Comparison of ENCODE assay signal across 8 mouse cellular contexts in the genomic region with DNA sequence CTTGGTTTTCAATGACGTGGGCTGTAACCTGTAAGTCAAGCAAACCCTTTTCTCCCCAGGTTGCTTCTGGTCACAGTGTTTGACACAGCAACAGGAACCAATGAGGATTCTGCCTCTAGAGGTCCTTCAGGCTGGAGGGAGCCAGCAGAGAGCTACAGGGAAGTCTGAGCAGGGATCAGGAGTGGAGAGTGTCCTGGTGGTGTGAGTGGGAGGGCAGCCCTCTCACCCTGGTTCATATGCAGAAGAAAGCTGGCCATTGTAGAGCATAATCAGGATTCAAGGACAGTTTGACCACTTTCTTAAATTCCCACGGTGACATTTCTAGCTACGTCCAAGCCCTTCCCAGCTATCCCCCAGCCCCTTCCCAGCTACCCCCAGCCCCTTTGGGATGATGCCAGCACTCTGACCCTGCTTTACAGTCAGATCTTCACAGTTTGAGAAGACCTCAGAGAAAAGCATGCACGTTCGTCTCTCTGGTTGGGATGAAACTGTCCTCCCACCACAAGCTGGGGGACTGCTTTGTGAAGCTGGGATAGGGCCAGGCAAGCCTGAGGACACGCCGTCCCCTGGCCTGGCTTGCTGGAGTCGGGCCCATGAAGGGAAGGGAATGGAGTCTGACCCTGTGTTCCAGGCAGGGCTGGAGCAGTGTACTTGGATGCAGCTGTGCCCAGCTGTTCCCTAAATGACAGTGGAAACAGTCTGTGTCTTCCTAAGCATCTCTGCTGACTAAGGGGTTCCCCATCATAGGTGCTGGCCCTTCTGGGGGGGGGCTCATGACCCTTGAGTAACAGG. TPM values are rescaled to one million over a fixed set of nuclear protein-coding genes. Genes with fewer than 3 reads are reported as not detected.
A peak's percentile ranks its signal among the peaks of the same experiment; 100 is the strongest.
DNase-seq lines count a peak whose midpoint lies in the region; ATAC-seq lines count a peak whose summit lies in the region.

No protein-coding gene starts in this region.

- H3K4me2 ChIP-seq in intestine, embryonic 16.5 days (ENCODE audit: low read depth, low read length) = no peak overlapping the region
- no peak overlapping the region for H3K4me2 ChIP-seq in lung, embryonic 15.5 days

- peak overlapping the region; percentile 4; the same call in 1 of the 2 replicates for H3K27ac ChIP-seq in intestine, embryonic 16.5 days (ENCODE audit: low read length)
- peak overlapping the region; percentile 87 for H3K27ac ChIP-seq in lung, embryonic 15.5 days
- H3K27ac ChIP-seq in forebrain, embryonic 10.5 days = no peak overlapping the region

- H3K9ac ChIP-seq in intestine, embryonic 16.5 days (ENCODE audit: low read depth, low read length) = no peak overlapping the region
- no peak overlapping the region for H3K9ac ChIP-seq in lung, embryonic 15.5 days

- H3K9me3 ChIP-seq in intestine, embryonic 16.5 days (ENCODE audit: control insufficient read depth, low read length) = no peaks in the 10 kb centered on the region
- H3K9me3 ChIP-seq in lung, embryonic 15.5 days = no peaks in the 10 kb centered on the region
- no peaks in the 10 kb centered on the region for H3K9me3 ChIP-seq in forebrain, embryonic 10.5 days

- H3K36me3 ChIP-seq in intestine, embryonic 16.5 days (ENCODE audit: control insufficient read depth, insufficient read depth, low read length) = no peaks in the 10 kb centered on the region
- no peaks in the 10 kb centered on the region for H3K36me3 ChIP-seq in lung, embryonic 15.5 days
- no peaks in the 10 kb centered on the region for H3K36me3 ChIP-seq in forebrain, embryonic 10.5 days (replicated peaks)

- H3K4me3 ChIP-seq in intestine, embryonic 16.5 days (ENCODE audit: low read length) = no peak overlapping the region
- no peak overlapping the region for H3K4me3 ChIP-seq in lung, embryonic 15.5 days
- no peak overlapping the region for H3K4me3 ChIP-seq in forebrain, embryonic 10.5 days

- no peaks in the 10 kb centered on the region for H3K4me1 ChIP-seq in intestine, embryonic 16.5 days (ENCODE audit: control insufficient read depth, insufficient read depth, low read length)
- H3K4me1 ChIP-seq in lung, embryonic 15.5 days = peaks cover 20% of the 10 kb centered on the region; the same call in 1 of the 2 replicates
- peaks cover 8% of the 10 kb centered on the region for H3K4me1 ChIP-seq in forebrain, embryonic 10.5 days

- peak; percentile 84 for ATAC-seq in intestine, embryonic 16.5 days
- ATAC-seq in lung, embryonic 15.5 days (ENCODE audit: borderline replicate concordance, extremely low read depth, low FRiP score, low TSS enrichment) = peak; percentile 92

- peak; percentile 66 for DNase-seq in adrenal gland, postnatal 14 days
- DNase-seq in adrenal gland, adult 18-20 months (ENCODE audit: low spot score in 2 of 2) = no peak
- peak; percentile 80 for DNase-seq in gastrocnemius, adult 18-20 months (ENCODE audit: low spot score)
- no peak for DNase-seq in left cerebral cortex, adult 9 months (ENCODE audit: low spot score in 2 of 2)
- no peak for DNase-seq in forebrain, embryonic 10.5 days (ENCODE audit: extremely low spot score, low spot score)
- DNase-seq in left cerebral cortex, postnatal 10 days (ENCODE audit: extremely low spot score in 1 of 2, low spot score in 2 of 2) = no peak

- no peaks in the 10 kb centered on the region for H3K27me3 ChIP-seq in intestine, embryonic 16.5 days (replicated peaks; ENCODE audit: control insufficient read depth, insufficient read depth, low read length)
- no peaks in the 10 kb centered on the region for H3K27me3 ChIP-seq in lung, embryonic 15.5 days
- H3K27me3 ChIP-seq in forebrain, embryonic 10.5 days (ENCODE audit: poor library complexity, severe bottlenecking) = peaks cover 11% of the 10 kb centered on the region

- intact Hi-C loops in left cerebral cortex, postnatal 10 days (cut with DNase I) = no loop called here

- WGBS in intestine, embryonic 16.5 days = 59% methylated on average over 8 of the region's 8 CpGs
- 44% methylated on average over 8 of the region's 8 CpGs for WGBS in lung, embryonic 15.5 days
- WGBS in forebrain, embryonic 10.5 days = 80% methylated on average over 8 of the region's 8 CpGs

RNA-seq across cellular contexts. Expression of a gene that starts 18.4 kb away (rescaled TPM):
- 0.63 and 1.7 TPM in 2 replicates for total RNA-seq in adrenal gland, postnatal 14 days (2021)
- 1 to 10 TPM in 1 of 2 experiments, under 1 TPM in 1; 0.33 to 1.1 TPM for total RNA-seq in adrenal gland, adult 18-20 months (2021)
- total RNA-seq in gastrocnemius, adult 18-20 months (2021) = under 1 TPM in 1 of 2 experiments, not detected in 1; 0.17 TPM
- polyA plus RNA-seq in intestine, embryonic 16.5 days (2015; fragmentation: Nextera tagmentation; extraction: Ambion mirVana) = 0.84 and 1.0 TPM in 2 replicates
- 0.48 and 0.77 TPM in 2 replicates for polyA plus RNA-seq in lung, embryonic 15.5 days (2015; fragmentation: Nextera tagmentation; extraction: Ambion mirVana)
- polyA plus RNA-seq in forebrain, embryonic 10.5 days (2016; fragmentation: Nextera tagmentation; extraction: Ambion mirVana) = 1.6 and 2.1 TPM in 2 replicates
- 10 to 100 TPM; 42.2 to 43.7 TPM for total RNA-seq in left cerebral cortex, postnatal 10 days (2021)

RNA-seq across cellular contexts. Expression of a gene that starts 25.8 kb away (rescaled TPM):
- total RNA-seq in adrenal gland, postnatal 14 days (2021) = not detected in 2 replicates
- total RNA-seq in adrenal gland, adult 18-20 months (2021) = not detected
- total RNA-seq in gastrocnemius, adult 18-20 months (2021) = under 1 TPM; 0.18 to 0.21 TPM
- 0.12 and 0.22 TPM in 2 replicates for polyA plus RNA-seq in intestine, embryonic 16.5 days (2015; fragmentation: Nextera tagmentation; extraction: Ambion mirVana)
- 0.49 and 0.76 TPM in 2 replicates for polyA plus RNA-seq in lung, embryonic 15.5 days (2015; fragmentation: Nextera tagmentation; extraction: Ambion mirVana)
- polyA plus RNA-seq in forebrain, embryonic 10.5 days (2016; fragmentation: Nextera tagmentation; extraction: Ambion mirVana) = not detected in 2 replicates
- under 1 TPM; 0.59 to 0.69 TPM for total RNA-seq in left cerebral cortex, postnatal 10 days (2021)

RNA-seq across cellular contexts. Expression of a gene that starts 33.0 kb away (rescaled TPM):
- total RNA-seq in adrenal gland, postnatal 14 days (2021) = 11.5 and 11.7 TPM in 2 replicates
- total RNA-seq in adrenal gland, adult 18-20 months (2021) = 10 to 100 TPM; 20.4 to 23.7 TPM
- 1 to 10 TPM; 2.7 to 6.9 TPM for total RNA-seq in gastrocnemius, adult 18-20 months (2021)
- polyA plus RNA-seq in intestine, embryonic 16.5 days (2015; fragmentation: Nextera tagmentation; extraction: Ambion mirVana) = 1.7 and 2.1 TPM in 2 replicates
- 20.5 and 27.4 TPM in 2 replicates for polyA plus RNA-seq in lung, embryonic 15.5 days (2015; fragmentation: Nextera tagmentation; extraction: Ambion mirVana)
- polyA plus RNA-seq in forebrain, embryonic 10.5 days (2016; fragmentation: Nextera tagmentation; extraction: Ambion mirVana) = 3.8 and 5.3 TPM in 2 replicates
- 10 to 100 TPM; 24.7 to 30.6 TPM for total RNA-seq in left cerebral cortex, postnatal 10 days (2021)

RNA-seq across cellular contexts. Expression of a gene that starts 36.4 kb away (rescaled TPM):
- 36.5 and 41.6 TPM in 2 replicates for total RNA-seq in adrenal gland, postnatal 14 days (2021)
- 10 to 100 TPM; 46.9 to 62.8 TPM for total RNA-seq in adrenal gland, adult 18-20 months (2021)
- total RNA-seq in gastrocnemius, adult 18-20 months (2021) = 10 to 100 TPM; 31.2 to 34.2 TPM
- polyA plus RNA-seq in intestine, embryonic 16.5 days (2015; fragmentation: Nextera tagmentation; extraction: Ambion mirVana) = 52.9 and 54.3 TPM in 2 replicates
- 59.0 and 60.9 TPM in 2 replicates for polyA plus RNA-seq in lung, embryonic 15.5 days (2015; fragmentation: Nextera tagmentation; extraction: Ambion mirVana)
- 101 and 103 TPM in 2 replicates for polyA plus RNA-seq in forebrain, embryonic 10.5 days (2016; fragmentation: Nextera tagmentation; extraction: Ambion mirVana)
- total RNA-seq in left cerebral cortex, postnatal 10 days (2021) = 10 to 100 TPM; 58.1 to 67.4 TPM

Comparison
In these comparisons a context has a peak if more than half of its experiments do, and no peak if none do; other contexts are left out.
1. DNase-seq: peak in adrenal gland, postnatal 14 days (single experiment) and gastrocnemius, adult 18-20 months (single experiment); none in adrenal gland, adult 18-20 months (0 of 2), left cerebral cortex, adult 9 months (0 of 2), forebrain, embryonic 10.5 days (single experiment) and left cerebral cortex, postnatal 10 days (0 of 2).
2. RNA of a gene that starts 18.4 kb away (total RNA-seq): 42.2 to 43.7 TPM in left cerebral cortex, postnatal 10 days; 0.33 to 1.1 TPM in adrenal gland, adult 18-20 months, 0.63 to 1.7 TPM in adrenal gland, postnatal 14 days and 0.17 TPM in gastrocnemius, adult 18-20 months; every median in the first group is over 10 times any median in the second.